Mouse (Mus musculus) monocyte, adult 2 months (primary cell): ENCODE measurements around the gene Atoh8.

ENCODE experiments used
- DNase-seq, 2 experiments: peaks; one replicate each; pipeline ENCODE4 v3.0.0; 2022; ENCODE audit warnings: low spot score in 2 of 2, low read depth in 1 of 2

Atoh8 gene

DNA sequence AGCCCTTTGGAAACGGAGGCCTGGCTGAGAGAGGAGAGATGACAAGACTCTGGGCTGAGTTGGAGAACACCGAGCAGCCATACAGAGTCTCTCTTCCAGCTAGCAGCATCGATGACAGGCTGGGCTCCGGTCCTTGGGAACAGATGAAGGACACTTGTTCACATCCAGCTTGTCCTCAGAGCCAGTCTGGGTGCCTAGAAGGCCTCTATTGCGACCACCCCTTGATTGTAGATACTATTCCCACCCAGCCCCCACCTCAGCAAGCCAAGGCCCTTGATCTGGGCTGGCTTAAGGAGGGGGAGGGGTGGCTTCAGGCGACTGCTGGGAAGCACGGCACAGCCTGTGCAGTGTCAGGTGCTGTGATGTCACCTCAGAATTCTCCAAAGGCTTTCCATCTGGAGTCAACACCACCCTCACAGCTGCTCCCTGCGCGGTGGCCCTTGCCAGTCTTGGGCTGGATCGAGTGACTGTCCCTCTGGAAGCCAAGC lies 19.3 kb upstream of the Atoh8 start:
- DNase-seq = no peak

DNA sequence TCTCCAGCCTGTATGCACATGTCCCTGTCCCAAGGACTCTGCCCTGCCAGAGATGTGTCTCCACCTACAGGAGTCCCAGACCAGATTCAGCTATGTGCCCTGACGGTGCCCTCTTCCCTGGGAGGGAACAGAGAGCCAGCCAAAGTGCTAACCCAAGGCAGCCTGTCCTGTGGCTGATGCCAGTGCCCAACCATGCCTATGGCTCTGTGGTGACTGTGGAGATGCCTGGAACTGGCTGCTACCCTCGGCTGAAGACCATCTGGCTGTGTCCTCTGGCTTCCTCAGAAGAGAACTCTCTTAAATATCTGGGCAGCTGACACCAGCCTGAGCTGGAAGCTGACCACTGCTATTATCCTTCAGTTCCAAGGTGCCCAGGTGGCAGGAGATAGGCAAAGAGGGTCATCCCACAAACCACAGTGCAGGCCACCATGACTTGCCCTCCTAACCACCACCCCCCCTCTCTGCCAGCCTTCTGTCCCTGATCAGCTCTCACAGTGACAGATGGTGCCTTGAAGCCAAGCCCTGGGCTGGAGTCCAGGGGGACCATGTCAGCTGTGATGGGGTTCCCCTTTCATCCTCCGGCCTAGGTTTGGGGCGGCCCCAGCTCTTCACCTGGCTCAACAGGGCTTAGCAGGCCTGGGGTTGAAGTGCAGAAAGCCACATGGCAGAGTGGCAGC lies 18.7 kb upstream of the Atoh8 start:
- DNase-seq = no peak

DNA sequence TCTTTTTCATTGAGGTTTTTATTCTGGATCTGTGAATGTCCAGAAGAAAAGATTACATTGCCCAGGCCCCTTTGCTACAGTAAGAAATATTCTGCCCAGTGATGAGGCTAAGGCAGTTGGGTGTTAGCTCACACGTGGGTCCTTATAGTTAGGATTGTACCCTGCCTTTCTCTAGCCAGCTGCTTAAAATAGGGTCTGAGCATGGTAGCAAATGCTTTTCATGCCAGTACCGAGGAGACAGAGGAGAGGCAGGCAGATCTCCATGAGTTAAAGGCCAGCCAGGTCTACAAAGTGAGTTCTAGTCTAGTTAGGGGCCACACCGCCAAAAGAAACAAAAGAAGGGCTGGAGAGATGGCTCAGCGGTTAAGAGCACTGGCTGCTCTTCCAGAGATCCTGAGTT lies 17.8 kb upstream of the Atoh8 start:
- DNase-seq = no peak

DNA sequence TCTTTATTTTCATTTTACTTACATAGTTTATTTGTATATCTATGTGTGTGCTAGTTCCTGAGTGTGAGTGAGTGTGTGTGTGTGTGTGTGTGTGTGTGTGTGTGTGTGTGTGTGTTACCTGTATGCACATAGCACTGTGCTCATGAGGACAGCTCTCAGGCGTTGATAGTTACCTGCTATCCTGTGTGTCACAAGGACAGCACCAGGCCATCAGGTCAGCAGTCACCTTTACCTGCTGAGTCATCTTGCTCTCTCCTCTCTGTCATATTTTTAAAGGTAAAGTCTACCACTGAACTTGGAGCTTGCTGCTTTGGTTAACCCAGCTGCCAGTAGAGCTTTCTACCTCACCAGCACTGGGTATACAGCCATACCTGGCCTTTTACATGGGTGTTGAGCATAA lies 17.1 kb upstream of the Atoh8 start:
- no peak for DNase-seq

DNA sequence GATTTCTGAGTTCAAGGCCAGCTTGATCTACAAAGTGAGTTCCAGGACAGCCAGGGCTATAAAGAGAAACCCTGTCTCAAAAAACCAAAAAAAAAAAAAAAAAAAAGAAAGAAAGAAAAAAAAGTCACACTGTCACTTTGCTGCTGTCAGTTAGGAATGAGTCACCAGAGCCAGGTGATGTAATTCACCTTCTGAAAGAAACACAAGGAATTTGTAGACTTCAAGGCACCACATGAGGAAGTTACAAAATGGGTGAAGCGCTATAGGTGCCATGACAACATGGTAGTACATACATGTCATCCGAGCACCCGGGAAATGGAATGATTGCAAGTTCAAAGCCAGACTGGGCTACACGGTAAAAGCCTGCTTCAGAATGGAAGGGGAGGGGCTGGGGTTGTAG lies 14.6 kb upstream of the Atoh8 start:
- DNase-seq = no peak

DNA sequence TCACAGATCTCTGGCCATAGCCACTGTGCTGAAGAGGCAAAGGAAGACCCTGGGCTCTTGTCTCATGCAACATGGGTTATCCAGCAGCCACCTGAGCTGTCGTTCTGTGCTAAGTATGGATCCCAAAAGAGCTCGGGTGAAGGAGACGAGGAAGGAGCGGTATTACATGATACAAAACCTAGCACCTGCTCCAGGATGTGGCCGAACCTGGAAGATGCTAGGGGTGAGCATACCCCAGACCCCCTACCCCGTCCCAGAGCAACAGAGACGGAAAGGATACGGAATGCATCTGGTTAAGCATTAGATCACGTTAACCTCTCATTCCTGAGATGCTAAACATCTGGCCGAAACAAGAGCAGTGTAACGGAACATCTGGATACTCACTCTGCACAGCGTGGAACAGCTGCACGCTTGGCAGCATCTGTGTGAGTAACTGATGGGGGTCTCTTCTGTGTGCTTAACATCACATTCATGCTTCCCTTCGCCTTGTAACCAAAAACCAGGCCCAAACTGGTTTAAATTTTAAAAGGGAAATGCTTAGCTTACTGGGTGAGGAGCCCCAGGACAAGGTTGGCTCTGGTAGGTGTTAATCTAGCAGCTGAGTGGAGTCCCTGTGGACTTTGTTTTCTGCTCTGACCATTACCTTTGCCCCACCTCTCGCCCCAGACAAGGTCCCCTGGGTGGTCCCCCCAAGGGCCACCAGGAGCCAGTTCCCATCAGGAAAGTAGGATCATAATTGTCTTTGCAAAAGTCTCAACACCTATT lies 13.0 kb upstream of the Atoh8 start:
- no peak for DNase-seq

DNA sequence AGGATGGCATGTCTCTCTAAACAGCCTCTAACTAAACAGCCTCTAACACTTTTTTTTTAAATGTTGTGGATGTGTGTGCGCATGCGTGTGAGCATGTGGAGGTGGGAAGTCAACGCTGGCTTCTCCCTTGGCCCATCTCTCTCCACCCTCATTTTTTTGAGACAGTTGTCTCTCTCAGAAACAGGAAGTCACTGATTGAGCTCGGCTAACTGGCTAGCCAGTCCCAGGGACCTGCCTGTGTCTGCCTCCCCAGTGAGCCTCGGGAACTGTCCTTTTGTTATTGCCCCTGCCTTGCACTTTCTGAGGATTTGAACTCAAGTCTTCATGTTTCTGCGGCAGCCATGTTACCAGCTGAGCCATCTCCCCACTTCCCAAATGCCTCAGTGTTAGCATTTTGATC lies 10.9 kb upstream of the Atoh8 start:
- DNase-seq = no peak

DNA sequence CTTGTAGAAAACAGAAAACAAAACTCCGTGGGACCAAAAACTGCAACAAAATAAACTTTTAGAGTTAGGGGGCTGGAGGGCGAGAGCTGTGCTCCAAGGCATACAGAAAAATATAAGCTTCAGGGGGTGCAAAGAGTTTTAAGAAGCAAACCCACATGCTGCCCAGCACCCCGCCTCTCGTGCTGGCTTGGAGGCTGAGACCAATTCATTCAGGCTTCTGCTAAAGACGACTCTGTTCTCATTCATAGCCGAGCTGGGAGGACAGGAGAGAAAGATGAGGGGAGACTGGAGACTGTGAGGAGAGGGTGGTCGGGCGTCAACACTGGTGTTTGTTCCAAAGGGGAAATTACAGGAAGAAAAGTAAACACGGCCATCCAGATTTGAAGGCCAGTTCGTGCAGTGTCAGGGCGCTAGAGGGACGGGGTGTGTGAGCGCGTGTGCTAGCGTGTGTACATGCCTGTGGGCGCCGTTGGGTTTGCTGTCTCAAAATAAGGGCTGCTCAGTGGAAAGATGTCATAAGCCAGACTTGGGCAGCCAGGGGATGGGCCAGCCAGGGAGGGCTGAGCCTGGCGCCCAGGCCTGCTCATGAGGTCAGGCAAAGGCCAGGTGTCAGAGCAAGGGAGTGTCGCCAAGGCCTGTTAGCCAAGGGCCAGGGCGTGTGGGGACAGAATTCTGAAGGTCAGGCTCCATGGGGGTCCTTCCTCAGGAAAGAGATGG lies 9.3 kb upstream of the Atoh8 start:
- DNase-seq = no peak

DNA sequence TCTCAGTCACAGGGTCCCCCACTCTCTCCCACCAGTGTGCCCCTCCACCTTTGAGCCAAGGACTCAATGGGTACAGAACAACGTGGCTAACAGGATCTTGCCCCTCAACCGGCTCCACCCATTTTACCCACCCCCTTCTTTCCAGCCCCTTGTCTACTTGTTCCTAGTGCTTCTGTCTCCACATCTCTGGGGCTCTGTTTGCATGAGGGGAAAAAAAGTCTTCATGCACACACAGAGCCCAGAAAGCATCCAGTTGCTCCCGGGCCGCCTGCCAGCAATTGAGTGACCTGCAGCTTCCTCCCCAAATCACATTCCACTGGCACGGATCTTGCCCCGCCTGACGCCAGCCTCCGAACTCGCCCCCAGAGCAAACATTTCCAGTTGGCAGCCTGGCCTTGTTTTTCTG lies 8.8 kb upstream of the Atoh8 start:
- DNase-seq = no peak

DNA sequence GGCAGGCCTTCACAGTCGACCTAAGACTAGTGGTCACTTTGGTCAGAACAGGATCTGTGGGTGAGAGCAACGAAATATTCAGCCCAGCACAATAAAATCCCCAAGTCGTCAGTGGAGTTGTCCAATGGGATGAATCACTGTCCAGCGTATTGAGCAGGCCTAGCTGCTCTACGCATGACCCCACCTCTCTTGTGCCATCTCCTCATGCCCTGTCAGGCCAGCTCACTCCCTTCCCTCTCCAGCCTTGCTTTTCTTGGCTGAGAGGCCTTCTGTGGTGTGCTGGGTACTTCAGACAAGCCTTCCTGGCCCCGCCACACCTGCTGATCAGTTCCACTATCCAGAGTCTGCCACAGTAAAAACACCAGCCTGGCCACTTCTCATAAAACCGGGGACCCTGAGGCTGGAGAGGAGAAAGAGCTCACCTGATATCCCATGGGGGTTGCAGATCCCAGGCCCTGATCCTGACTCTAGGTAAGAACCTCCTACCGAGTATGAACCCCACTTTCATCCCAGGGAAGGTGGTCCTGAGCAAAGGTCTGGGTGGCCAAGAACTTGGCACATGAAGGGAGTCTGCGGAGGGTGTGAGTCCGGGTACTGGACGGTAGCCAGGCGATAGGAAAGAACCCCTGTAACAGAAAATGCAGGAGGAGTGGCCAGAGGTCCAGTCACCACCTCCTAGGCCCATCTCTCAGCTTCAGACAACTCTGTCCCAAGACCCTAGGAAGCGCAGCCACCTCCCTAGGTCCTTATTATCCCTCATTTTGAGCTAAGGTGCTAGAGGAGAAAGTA lies 7.3 kb upstream of the Atoh8 start:
- DNase-seq = no peak

DNA sequence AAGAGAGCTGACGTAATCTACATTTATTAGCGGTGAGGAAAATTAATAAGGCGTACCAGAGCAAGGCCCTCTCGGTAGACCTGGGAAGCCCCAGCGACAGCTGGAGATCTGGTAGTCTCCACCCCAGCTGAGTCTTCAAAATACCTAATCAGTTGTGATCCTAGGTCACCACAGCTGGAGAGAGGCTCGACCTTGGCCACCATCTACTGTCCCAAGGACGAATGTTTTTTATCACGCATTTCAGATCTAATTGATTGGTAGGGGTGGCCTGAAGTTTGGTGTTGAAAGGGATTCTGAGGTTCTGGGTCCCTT lies 6.4 kb upstream of the Atoh8 start:
- no peak for DNase-seq

DNA sequence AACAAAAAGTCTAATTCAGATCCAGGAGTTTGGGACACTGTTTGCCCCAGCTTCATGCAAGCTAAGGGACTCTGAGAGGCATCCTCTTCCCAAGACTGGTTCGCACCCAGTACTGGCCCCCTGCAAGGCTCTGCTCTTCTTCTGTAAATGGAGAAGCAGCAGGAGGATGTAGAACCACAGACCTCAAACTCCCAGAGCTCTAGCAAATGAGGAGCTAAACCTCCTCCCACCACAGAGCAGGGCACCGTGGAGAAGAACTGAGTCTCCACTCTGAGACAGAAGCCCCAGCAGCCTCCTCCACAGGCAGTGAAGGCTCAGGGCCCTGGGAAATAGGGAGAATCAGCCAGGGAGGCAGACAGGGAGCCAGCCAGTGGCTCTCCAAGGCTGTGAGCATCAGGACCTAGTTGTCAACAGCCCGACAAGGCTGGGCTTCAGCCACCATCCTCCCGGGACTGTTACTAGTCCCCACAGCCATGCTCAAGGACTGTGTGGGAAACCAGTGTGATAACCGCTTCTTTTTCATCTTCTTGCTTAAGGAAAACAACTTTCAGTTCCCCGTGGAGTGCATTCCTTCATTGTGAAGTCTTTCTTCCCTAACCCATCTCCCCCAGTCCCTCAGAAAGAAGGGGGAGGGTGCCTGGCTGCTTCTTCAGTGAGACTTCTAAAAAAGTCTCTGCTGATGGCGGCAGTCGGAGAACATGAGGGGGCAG lies 5.9 kb upstream of the Atoh8 start:
- no peak for DNase-seq

DNA sequence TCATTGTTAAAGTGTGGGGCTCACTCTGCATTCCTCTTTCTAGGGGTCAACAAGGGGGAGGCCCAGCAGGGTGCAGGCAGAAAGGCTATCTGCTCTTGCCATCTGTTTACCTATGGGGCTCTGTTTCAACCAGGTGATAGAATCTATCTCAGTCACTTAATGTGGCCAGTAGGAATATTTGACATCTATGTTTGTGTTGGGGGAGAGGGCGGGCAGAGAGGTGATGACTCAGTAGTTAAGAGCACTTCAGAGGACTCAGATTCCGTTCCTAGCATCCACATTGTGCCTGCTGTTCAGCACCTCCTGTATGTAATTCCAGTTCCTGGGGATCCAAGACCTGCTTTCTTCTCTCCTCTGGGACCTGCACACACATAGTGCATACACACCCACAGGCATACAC lies 4.7 kb upstream of the Atoh8 start:
- DNase-seq = no peak

DNA sequence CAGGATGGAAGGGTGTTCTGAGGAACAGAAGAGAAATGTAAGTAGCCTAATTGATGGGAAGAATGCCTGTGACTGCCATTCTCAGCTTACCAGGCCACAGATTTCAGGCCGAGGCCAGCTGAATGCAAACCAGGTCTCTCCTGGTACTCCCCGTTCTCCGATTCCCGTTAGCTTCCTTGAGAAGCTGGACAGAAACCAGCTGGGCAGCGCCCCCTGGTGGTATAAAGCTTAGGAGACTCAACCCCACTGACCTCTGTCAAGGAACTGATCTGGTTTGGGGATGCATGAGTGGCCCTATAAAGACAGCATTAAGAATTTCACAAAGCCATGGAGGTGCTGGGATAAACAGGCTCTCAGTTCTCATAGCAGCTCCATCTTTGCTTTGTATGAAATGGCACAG lies 1.7 kb upstream of the Atoh8 start:
- peak; percentile 43 to 62 for DNase-seq

DNA sequence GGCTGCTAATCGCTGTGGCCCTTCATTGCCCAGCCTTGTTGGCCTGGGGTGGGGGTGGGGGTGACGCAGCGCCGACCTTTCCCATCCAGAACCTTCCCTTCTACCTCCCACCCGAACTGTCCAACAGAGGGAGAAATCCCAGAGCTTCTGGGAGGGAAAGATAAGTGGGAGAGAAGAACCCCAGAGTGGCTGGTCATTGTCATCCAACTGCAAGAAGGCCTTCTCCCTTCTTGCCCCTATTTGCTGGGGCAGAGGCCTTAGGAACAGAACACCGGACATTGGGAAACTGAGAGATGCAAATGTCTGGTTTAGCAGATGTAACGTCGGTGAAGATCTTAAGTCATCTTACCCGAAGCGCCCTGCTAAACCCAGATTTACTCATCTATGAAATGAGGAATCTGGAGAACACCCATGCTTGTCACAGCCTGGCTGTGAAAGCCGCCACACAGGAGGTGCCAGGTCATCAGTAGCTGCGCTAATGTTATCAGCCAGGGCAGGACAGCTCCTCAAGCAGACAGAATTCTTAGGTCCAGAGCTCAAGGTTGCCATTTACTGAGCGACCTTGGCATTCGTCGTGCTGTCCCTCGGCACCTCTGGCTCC lies 530 bp upstream of the Atoh8 start:
- DNase-seq = no peak

DNA sequence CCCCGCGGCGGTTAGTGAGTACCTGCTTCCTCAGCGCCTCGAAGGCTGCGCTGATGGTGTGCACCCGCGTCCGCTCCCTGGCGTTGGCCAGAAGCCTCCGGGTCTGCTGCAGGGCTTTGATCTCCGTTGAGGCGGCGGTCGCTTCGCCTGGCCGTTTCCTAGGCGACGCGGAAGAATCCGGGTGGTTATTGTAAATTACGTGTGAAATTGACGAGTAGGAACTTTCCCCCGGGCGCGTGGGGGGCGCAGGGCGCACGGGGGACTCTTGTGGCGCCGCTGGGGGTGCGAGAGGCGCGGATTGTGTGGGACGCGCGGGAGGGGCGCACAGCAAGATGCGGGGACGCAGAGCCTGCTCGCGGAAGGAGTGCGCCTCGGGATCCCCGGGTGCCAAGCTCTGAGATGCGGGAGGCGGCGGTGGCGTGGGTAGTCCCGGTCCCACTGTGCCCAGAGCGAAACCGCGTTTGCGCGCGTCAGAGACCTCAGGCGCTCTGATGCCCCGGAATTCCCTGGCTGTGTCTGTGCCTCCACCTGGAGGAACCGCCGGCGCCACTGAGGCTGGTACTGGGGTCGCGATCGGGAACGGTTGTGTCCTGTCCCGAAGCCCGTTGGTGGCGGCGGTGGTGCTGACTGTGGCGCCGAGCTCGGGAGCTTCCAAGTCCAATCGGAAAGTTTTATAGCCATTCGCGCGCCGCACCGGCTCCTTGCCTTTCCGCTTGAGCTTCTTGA lies 842 bp downstream of the Atoh8 start:
- no peak for DNase-seq

DNA sequence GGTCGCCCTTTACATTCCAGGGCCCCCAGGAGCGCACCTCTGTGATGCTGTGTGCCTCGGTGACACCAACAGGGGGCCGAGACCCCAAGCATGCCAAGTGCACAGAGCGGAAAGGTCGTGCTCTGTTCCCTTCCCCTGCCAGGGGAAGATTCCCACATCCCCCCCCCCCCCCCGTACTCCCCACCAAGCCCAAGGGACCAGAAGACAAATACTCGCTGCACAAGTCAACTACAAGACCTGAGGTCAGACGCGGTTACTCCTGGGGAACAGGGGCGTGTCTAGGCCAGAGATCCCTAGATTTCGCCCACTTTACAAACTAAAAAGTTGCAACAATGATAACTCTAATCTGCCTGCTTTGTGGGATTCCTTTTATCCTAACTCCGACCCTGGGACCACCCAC lies 1.4 kb downstream of the Atoh8 start:
- no peak for DNase-seq

DNA sequence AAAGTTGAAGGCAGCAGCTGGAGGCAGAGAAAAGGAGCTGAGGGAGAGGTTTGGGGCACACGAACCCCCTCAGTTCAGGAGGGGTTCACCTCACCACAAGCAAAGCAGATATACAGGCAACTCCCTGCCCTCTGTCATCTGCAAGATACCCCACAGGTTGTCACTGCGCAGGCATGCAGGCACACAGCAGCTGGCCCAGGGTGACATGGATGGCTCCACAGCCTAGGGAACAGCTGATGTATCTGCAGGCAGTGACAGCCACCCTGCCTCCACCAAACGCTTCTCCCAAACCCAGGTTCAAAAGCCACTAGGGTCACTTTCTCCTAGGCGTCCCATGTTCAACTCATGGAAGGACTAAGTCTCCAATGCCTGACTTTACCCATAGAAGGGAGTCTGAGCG lies 2.5 kb downstream of the Atoh8 start:
- no peak for DNase-seq

DNA sequence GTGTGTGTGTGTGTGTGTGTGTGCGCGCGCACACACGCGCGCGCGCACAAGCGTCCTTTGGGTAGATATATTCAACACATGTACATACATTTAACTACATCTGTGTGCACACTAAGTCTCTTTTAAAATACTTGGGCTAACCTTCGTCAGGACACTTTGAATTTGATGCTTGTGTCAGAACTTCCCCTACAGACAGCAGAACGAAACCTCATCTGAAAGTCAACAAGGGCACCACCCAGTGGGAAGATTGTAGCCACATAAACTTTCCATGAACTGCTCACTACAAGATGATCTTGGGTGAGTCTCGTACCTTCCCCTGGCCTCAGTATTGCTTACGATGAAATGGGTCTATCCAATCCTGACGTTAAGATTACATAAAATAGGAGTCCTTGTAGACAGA lies 3.0 kb downstream of the Atoh8 start:
- DNase-seq = no peak

DNA sequence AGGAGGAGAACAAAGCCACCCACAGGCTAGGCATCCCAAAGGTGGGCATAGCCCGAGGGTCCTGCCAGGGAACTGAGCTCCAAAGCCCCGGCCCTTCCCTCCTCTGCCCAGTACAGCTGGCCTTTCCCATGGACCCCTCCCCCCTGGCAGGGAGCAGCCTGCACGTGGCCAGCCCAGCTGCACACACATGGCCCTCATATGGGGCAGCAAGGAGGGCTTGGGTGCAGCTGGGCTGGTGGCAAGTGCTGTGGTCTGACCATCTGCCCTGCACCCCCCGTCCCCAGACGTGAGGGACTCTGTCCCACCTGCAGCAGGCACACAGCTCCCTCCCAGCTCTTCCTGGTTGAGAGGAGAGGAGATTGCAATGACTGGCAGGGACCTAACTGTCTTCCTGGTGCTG lies 4.5 kb downstream of the Atoh8 start:
- DNase-seq = no peak
